Mouse (Mus musculus) ovary, postnatal 10 days (tissue): ENCODE measurements around the gene Proser1.

Experiments
- DNase-seq: peaks from one replicate; pipeline ENCODE4 v3.0.0; 2022; ENCODE audit warnings: low spot score

Proser1 gene

DNA sequence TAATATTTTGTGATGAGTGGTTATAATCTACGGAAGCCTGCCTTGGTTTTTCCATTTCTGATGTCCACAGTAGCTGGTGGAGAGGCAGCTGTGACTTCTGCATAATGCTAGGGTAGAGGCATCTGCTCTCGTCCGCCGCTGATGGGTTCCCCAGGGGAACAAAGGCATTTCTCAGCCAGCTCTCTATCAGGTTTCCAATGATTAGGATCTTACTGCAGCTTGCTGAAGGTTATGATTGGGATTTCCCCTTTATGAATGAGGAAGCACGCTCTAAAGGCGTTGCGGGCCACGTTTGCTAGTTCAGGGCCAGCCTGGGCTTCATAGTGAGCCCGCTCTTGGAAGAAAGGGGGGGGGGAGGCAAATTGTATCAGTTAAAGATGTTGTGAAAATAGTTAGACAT is 3.0 kb downstream of the Proser1 start:
- no peak for DNase-seq

DNA sequence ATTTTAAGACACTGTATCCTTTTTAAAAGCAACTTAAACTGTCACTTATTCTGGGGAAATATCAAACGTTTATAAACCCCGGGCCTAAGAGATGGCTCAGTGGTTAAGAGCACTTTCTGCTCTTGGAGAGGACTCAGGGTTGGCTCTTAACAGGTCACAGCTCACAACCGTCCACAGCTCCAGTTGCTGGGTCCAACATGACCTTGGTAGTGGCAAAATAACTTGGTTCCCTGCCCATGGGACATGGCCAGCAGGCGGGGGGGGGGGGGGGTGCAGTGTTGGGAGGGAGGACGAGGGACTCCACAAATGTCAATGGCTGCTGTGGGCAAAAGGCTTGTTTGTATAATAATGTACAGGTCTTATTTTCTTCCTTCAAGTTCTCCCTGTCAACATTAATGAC is 3.9 kb downstream of the Proser1 start:
- no peak for DNase-seq

DNA sequence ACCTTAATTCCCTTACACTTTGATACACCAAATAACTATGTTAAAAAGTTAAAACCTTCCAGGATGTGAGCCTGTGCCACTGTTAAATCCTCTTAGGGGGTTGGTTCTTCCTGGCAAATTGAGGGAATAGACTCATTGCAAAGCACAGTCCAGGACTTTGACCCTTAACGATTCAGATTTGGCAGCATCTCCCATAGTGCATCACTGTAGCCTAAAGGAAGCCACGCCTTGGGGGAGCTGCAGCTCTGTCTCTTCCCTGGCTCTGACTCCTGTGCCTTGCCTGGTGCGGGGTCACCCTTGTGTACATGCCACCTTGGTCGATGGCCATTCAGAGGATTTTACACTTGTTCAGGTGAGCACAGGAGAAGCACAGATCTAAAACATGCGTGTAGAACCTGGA is 6.2 kb downstream of the Proser1 start:
- no peak for DNase-seq

DNA sequence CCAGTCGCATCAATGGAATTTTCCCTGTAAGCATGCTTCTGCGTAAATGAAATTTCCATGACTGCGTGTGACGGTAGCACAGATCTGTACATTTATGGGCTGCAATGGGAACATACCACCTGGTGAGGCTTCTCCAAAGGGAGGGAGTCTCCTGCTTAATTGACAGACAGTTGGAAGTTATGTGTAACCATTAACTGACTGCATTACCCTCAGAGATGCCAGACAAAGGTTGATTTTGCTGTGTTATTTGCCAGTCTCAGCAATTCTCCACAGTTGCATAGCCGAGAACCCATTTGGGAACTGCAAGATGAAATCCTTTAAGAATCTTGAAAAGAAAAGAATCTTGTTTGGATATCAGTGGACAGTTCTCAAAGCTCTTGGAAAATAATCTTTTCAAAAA is 8.6 kb downstream of the Proser1 start:
- no peak for DNase-seq

DNA sequence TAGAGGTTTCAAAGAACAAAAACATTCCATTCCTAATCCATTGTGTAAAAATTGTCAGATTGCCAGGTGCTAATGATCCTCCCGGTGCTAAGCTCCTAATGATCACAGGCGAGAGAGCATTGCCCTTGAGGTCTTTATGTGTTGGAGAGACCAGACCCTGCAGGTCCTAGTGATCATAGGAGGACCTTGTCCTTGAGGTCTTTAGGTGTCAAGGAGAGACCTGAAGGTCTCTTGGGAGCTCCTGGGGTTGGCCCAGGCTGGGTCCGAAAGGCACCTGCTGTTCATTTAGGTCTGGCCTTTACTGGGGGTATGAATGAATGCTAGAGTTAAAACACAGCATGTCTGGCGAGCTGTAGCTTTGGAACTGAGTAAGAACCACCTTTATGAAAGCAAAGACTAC is 10.7 kb downstream of the Proser1 start:
- no peak for DNase-seq

DNA sequence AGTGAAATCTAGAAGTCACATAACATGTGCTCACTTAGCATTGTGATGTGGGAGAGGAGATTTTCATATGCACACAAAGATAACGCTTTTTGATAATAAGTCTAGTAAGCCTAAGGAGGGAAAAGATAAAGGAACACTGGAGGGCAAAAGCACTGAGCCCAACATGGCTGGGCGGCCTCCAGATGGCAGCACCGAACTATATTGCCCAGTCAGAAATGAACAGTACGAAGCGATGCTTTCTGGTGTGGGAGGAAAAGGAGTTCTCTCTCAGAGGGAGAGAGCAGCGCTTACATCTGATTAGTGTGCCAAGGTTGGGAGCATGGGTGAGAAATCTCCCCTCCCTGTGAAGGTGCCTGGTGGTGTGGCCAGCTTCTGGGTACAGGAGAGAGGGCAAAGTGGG is 12.4 kb downstream of the Proser1 start:
- no peak for DNase-seq

DNA sequence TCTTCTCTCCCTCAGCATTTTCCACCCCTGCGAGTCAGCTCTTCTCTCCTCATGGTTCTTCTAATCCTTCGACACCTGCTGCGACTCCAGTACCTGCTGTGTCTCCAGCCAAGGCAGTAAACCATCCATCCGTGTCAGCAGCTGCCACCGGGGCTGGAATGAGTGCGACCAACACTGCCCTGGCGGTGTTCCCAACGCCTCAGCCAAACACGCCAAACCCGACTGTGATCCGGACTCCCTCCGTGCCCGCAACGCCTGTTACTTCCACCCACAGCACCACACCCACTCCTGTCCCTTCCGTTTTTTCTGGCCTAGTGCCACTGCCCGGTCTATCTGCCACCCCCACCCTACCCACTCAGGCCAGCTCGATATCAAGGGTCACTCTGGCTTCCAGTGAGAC is 14.0 kb downstream of the Proser1 start:
- no peak for DNase-seq

DNA sequence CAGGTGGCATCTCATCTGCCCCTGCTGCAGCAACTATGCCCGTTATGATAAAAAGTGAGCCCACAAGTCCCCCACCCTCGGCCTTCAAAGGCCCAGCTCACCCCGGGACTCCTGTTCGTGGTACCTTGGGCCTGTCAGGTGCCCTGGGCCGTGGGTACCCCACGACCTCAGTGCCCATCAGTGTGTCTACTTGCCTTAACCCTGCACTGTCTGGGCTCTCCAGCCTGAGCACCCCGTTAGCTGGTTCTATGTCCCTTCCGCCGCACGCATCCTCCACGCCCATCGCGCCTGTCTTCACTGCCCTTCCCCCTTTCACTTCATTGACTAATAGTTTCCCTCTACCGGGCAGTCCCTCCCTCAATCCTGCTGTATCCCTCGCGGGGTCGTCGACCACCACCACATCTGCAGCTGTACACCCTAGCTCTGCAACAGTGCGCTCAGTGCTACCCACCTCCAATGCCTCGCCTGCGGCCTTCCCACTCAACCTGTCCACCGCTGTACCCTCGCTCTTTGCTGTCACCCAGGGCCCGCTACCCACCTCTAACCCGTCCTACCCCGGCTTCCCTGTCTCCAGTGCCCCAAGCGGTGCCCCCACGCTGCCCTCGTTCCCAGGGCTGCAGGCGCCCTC is 15.1 kb downstream of the Proser1 start:
- no peak for DNase-seq

DNA sequence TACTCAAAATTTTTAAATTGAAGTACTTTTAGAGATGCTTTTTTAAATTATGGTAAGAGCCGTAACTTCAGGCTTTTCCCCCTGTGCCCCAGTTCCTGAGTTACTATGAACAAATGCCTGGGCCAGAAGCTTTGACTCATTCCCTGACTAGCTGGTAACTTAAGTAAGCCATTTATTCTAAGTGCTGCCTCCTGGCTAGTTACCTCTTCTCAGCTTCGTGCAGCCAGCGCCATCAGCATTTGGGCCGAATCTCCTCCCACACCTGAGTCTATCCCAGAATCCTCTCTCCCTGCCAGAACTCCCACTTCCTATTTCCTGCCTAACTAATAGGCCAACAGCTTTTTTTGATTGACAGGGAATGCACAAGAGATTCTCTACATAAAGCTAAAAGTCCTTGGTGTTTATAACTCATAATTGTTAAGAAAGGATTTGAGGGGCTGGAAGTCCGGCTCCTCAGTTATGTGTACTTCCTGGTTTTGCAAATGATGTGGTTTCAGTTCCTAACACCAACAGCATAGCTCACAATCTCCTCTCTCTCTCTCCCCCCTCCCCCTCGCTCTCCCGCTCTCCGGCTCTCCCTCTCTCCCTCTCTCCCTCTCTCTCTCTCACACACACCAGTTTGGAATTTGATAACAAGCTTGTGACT is 20.1 kb downstream of the Proser1 start:
- DNase-seq = no peak

DNA sequence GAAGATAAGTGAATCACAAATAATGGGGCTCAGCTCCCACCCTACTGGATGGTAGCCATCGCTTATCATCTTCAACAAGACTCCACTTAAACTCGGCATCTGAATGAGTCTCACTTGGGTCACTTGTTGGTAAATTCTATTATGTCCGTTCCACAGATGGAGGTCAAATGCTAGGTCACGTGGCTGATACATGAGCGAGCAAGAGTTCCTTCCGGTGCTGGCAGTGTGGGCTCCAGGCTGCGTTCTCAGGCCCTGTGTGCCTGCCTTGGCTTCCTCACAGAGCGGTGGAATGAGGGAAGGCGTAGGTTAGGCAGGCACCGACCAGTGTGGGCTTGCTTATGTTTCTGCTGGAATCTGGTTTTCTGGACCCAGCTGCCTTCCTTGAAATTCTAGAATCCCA is 23.1 kb downstream of the Proser1 start:
- no peak for DNase-seq

DNA sequence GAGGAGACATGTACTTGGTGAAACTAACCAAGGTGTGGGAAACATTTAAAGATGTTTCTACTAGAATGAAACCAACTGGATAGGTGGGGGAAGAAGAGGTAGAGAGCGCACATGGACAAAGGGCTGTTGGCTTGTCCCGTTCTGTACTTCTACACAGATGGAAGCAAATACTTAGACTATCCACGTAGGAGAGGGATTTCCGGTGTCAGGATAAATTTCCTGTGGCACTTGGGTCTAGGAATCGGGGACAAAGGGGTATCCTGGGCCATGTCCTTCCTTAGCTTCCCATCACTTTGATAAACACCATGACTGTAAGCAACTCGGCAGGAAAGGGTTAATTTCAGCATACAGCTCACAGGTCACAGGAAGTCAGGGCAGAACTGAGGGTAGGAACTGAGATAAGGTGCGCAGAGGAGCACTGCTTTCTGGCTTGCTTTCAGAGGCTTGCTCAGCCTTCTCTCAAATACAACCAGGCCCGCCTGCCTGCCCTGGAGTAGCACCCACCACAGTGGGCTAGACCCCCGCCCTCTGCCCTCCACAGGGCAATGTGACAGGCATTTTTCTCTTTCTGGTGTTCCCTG is 23.6 kb downstream of the Proser1 start:
- DNase-seq = no peak

DNA sequence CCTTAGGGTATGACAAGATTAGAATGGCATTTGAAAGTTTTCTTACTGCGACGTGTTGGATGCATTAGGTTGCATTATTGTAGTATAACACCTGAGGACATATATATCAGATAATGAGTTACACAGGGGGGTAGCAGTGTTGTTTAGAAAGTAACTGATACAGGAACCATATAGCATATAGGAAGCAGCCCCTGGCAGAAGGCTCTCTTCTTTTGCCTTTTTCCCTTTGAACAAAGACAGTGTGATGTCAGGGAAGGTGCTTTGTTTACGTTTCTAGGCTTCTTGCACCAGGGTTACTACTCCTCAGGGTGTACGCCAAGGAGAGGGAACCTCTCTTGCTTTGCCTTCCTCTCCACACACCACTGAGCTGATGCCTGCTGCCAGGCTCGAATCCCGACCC is 24.9 kb downstream of the Proser1 start, which contains the start of gene Stoml3:
Stoml3 (plus strand) TSS at position 301 of the 400 bp plus-strand sequence.
- DNase-seq = no peak

DNA sequence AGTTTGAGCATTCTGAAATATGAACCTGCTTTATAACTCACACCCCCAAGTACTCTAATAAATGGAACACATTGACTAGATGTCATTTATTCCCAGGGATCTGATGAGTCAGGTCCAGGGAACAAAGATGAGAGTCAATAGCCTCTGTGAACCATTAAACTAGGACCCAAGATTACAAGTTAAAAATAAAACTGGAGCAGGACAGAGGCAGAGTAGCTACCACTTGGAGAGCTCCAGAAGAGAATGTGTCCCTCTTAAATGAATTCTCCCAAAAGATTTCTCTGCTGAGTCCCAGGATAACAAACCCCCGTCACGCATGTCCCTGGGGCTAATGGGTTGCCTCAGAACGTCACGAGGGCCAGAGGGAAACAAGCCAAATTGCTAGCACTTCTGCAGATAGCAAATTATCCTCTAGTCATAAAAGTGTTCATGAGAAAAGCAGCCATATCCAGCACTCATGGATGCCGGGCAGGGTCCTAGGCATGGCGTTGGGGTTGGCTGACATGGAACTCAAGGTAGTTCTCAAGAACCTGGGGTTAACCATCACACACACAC is 35.0 kb downstream of the Proser1 start:
- no peak for DNase-seq

DNA sequence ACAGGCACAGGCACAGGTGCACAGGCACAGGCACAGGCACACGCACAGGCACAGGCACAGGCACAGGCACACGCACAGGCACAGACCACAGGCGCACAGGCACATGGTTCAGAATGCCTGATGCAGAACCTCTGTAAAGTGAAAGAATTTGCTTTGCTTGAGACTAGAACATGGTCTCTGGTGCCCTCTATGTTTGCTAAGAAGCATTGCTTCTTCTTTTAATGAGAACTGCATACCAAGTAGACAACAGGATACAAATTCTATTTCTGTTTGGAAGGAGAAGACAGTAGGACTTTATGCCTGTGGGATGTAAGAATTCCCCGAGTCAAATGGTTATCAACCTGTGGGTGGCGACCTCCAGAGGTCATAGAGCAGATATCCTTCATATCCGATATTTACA is 39.0 kb downstream of the Proser1 start:
- DNase-seq = no peak

DNA sequence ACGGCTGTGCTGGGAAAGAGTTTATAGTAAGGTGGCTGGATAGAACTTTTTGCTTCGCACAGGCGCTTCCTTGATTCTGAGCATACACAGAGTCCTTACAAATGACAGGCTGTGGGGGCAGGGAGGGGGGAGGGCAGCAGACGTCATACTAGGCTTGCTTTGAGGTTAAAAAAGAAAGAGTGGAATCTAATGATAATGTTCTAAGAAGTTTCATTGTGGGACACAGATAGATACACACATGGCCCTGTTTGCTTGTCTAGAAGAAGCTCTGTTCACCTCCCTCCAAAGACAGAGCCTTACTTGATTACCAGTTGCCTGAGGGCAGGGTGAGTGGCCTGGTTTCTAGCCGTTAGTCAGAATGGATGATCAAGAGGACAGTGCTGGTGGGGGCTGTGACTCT is 49.6 kb downstream of the Proser1 start:
- no peak for DNase-seq

DNA sequence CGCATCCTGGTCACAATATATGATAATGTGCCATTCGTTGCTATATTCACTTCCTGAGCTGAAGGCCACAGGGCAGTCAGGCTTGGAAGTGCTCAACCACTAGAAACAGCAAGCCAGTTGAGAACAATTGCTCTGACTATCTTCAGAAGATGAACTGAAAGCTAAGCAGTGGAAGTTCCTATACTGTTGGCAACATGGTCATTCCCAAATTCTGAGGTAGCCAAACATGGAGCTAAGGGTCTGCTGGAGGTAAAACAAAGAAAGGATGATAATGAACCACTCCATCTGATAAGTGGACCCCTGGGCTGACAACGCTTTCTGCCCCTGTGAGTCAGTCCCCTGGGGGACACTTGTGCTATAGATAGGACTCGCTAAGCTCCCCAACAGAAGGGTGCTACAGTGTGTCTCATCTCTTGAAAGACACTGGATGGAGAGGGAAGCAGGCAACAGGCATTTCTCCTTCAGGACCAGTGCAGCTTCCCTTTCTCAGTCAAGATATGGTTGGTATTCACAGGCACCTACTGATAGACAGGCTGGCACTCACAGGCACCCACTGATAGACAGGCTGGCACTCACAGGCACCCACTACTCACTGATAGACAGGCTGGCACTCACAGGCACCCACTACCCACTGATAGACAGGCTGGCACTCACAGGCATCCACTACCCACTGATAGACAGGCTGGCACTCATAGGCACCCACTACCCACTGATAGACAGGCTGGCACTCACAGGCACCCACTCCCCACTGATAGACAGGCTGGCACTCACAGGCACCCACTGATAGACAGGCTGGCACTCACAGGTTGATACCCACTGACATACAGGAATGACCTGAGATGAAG is 51.0 kb downstream of the Proser1 start:
- no peak for DNase-seq

DNA sequence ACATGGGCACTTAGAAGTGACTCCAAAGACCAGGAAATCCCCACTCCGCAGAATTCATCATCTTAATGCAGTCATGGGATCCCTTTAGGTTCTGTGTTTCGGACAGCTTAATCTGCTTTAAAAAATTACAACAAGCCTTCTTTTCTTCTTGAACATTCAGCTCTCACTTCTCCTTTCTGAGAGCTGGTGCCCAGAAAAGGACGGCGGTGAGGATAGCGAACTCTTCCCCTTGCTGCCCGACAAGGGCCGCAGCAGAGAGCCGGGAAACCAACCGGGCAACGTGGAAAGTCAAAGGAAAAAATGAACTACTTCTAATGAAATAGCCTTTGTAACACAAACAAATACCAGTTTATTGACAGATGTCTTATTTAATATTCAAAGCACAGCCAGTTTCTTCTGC is 59.3 kb downstream of the Proser1 start:
- no peak for DNase-seq

DNA sequence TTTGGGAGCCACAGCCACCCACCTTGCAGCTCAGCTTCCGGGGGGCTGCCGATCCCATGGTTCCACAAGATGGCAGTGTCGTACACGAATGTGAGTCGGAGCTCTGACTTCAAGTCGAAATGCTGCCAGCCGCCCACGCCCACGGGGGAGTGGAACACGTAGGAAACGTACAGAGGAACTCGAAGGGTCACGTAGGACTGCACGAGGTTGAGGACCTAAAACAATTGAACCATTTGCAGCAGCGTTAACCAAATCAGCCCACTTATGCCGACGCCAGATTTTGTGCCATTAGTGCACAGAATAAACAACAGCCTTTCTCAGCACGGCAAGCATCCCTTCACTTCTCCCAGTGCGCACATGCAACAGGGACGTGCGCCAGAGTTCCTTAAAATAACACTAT is 62.3 kb downstream of the Proser1 start:
- DNase-seq = peak; percentile 50

DNA sequence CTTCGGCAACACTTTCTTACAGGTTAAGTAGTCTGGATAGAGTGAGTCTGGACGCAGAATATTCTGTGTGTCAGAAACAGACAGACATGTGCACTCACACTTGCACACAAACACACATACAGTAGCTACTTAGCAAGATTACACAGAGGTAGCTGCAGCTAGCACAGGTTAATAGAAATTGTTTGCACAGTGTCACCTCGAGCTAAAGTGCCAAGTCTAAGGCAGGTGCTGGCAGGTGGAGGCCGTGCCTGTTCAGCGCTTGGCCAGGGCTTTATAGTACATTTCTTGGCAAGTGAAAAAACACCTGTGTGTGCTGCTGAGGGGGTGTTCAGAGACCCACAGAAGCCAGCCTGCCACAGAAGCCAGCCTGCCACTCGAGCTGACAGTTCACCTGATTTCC is 66.8 kb downstream of the Proser1 start:
- DNase-seq = no peak
